Mouse (Mus musculus) hindbrain, postnatal 0 days (tissue): ENCODE results near the gene Mcee. TPM values are rescaled to one million over a fixed set of nuclear protein-coding genes. Genes with fewer than 3 reads are reported as not detected.

Experiments
- ATAC-seq: fragments of 200-750 bp; cut with Nextera tagmentation; 2 replicates; pipeline ENCODE4 v1.8.0; 2017; ENCODE audit warnings: mild to moderate bottlenecking, moderate TSS enrichment, moderate library complexity
- DNase-seq: peaks from one replicate; pipeline ENCODE4 v3.0.0-alpha.2; 2015; ENCODE audit warnings: low spot score
- H3K27ac ChIP-seq: fragments of 300-500 bp; sonication (generic); 2 replicates; pipeline ENCODE4 v1.5.1; 2014; ENCODE audit warnings: mild to moderate bottlenecking
- H3K27me3 ChIP-seq: fragments of 300-500 bp; sonication (generic); 2 replicates; pipeline ENCODE4 v1.6.1; 2014; ENCODE audit warnings: low read length, mixed read lengths; ENCODE audit not compliant: insufficient read depth
- H3K36me3 ChIP-seq: fragments of 300-500 bp; sonication (generic); 2 replicates; pipeline ENCODE4 v1.6.1; 2014; ENCODE audit warnings: low read length, mixed read lengths; ENCODE audit not compliant: insufficient read depth
- H3K4me1 ChIP-seq: fragments of 300-500 bp; sonication (generic); 2 replicates; pipeline ENCODE4 v1.6.1; 2014; ENCODE audit warnings: antibody characterized with exemption, low read length, mixed read lengths; ENCODE audit not compliant: insufficient read depth
- H3K4me2 ChIP-seq: fragments of 300-500 bp; sonication (generic); 2 replicates; pipeline ENCODE4 v1.6.1; 2014; ENCODE audit warnings: low read depth, mild to moderate bottlenecking, low read length, moderate library complexity, mixed read lengths
- H3K4me3 ChIP-seq: fragments of 300-500 bp; sonication (generic); 2 replicates; pipeline ENCODE4 v1.5.1; 2014; ENCODE audit warnings: low read length
- H3K9ac ChIP-seq: fragments of 300-500 bp; sonication (generic); replicated peaks from 2 replicates; pipeline ENCODE4 v1.6.1; 2014; ENCODE audit warnings: mild to moderate bottlenecking, low read length, moderate library complexity, mixed read lengths
- H3K9me3 ChIP-seq: fragments of 300-500 bp; sonication (generic); 2 replicates; pipeline ENCODE4 v1.6.1; 2016; ENCODE audit warnings: low read length, mixed read lengths
- CTCF ChIP-seq: IDR thresholded peaks from 2 replicates; pipeline ENCODE4 v1.5.1; 2016; ENCODE audit warnings: antibody characterized with exemption, control low read depth, low read depth
- WGBS: fragments of 180-500 bp; shearing (Covaris S2); extraction: QIAGEN DNeasy Blood & Tissue Kit; methylation state at CpG from one replicate; pipeline ENCODE4 v1.1.7; 2014; 5-methylcytosine and 5-hydroxymethylcytosine counted together
- polyA plus RNA-seq: library from polyadenylated mRNA; unstranded; fragments of >200 nt; fragmentation: Nextera tagmentation; extraction: Ambion mirVana; gene quantifications from 2 replicates; pipeline ENCODE4 v1.2.1, GENCODE M21; 2015
- total RNA-seq: library from RNA; depleted of rRNA; stranded (reverse); fragments of >200 nt; gene quantifications from 2 replicates; pipeline ENCODE4 v1.2.3, GENCODE M21; 2014; rRNA removed

The Mcee gene
- total RNA-seq: 12.9 and 27.0 TPM in 2 replicates
- polyA plus RNA-seq: 62.5 and 69.8 TPM in 2 replicates

GRCm38 (mm10) chr7:64392122-64392818 is at the start of gene Mcee, which contains the start of gene Mphosph10:
Gene Mcee, plus strand, starts transcription at chr7:64392607.
Gene Mphosph10, minus strand, starts transcription at chr7:64392268.
- peaks cover 2% of the 10 kb centered on the region; the same call in 1 of the 2 replicates for H3K4me1 ChIP-seq
- ATAC-seq: peak; percentile 99
- H3K27ac ChIP-seq: peak within 1 kb of the TSS; percentile 79
- TF ChIP-seq CTCF: peak; percentile 29
- H3K9me3 ChIP-seq: no peaks in the 10 kb centered on the region
- peak within 1 kb of the TSS; percentile 78 for H3K4me3 ChIP-seq
- no peaks in the 10 kb centered on the region for H3K27me3 ChIP-seq
- DNase-seq: peak; percentile 96
- peaks cover 12% of the 10 kb centered on the region; the same call in 1 of the 2 replicates for H3K36me3 ChIP-seq
- peak within 1 kb of the TSS; percentile 77 for H3K9ac ChIP-seq
- peak within 1 kb of the TSS; percentile 99 for H3K4me2 ChIP-seq
- under 1% methylated on average over 54 of the region's 54 CpGs for WGBS

- 94% methylated on average over 1 of the region's 1 CpGs for WGBS
- no peak for ATAC-seq
- TF ChIP-seq CTCF: no peak
Observed at GRCm38 (mm10) chr7:64347813-64348212, 44.6 kb upstream of the Mcee start.

DNA sequence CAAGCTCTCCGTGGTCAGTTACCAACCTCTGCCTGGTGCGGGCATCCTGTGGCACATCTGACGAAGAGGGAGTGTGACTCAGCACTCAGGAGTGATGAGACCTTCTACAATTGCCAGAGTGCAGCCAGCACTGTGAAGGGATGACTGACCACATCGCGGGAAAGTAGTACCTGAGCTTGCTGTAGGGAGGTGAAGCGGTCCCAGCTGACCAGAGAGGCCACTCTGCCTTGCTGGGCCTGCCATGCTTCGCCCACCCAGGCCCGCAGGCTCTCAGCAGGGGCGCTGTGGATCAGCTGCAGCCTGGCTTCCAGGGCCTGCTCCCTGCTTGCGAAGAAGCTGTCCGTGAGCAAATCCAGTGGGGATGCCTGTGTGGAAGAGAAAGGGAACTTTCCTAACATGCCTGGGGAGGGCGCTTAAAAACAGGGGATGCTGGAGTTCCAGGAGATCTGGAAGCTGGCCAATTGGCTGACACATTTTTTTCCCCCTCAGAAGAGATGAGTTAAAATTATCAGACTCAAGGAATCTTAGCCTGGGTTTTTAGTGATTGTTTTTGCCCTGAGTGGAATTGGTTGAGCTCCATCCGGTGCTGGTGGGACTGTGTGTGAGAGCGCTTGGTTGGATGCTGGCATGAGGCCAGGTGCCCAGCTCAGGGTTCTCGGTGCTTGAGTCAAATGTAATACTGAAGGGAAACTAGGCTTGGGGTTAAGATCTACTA is 43.1 kb upstream of the Mcee start:
- peak overlapping the region; percentile 41; the same call in 1 of the 2 replicates for H3K27ac ChIP-seq
- WGBS: 64% methylated on average over 15 of the region's 15 CpGs

More at GRCm38 (mm10) chr7:64347813-64348212, 44.6 kb upstream of the Mcee start:
- no peaks in the 10 kb centered on the region for H3K27me3 ChIP-seq
- H3K4me2 ChIP-seq: no peak overlapping the region
- H3K4me1 ChIP-seq: peaks cover 10% of the 10 kb centered on the region; the same call in 1 of the 2 replicates
- H3K36me3 ChIP-seq: peaks cover 12% of the 10 kb centered on the region; the same call in 1 of the 2 replicates
- H3K27ac ChIP-seq: no peak overlapping the region
- no peak overlapping the region for H3K9ac ChIP-seq
- H3K9me3 ChIP-seq: no peaks in the 10 kb centered on the region
- H3K4me3 ChIP-seq: no peak overlapping the region
- DNase-seq: no peak

DNA sequence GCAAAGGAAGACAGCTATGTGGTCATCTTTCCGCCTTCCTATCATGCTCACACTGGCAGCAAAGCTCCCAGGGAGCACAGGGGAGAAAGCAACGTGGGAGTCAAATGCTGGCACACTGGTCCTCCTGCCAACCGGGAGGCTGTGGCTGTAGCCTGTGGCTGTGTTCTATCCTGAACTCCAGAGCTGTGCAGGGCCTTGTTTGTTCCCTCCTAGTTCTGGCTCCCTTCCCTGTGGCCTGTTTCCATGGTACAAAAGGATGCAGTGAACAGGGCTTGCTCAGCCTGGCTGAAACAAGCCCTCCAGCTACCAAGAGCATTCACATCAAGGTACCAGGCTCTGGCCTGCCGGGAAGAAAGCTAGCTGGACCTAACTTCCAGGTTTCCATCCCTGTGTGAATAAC is 41.3 kb upstream of the Mcee start:
- Histone ChIP-seq H3K4me3 (no peak overlapping the region), H3K27ac (peak overlapping the region; percentile 78), H3K9ac (no peak overlapping the region; the same call in 1 of the 2 replicates), H3K4me1 (peaks cover 10% of the 10 kb centered on the region), H3K27me3 (no peaks in the 10 kb centered on the region), H3K9me3 (no peaks in the 10 kb centered on the region), H3K36me3 (peaks cover 18% of the 10 kb centered on the region; the same call in 1 of the 2 replicates), H3K4me2 (no peak overlapping the region)
- peak; percentile 93 for ATAC-seq
- no peak for TF ChIP-seq CTCF
- 35% methylated on average over 4 of the region's 4 CpGs for WGBS
- DNase-seq: peak; percentile 80

More for the DNA sequence above, 43.1 kb upstream of the Mcee start:
- H3K4me1 ChIP-seq: peaks cover 10% of the 10 kb centered on the region; the same call in 1 of the 2 replicates
- H3K36me3 ChIP-seq: peaks cover 18% of the 10 kb centered on the region; the same call in 1 of the 2 replicates
- H3K9me3 ChIP-seq: no peaks in the 10 kb centered on the region
- peak; percentile 40 for TF ChIP-seq CTCF
- no peak overlapping the region; the same call in 1 of the 2 replicates for H3K9ac ChIP-seq
- no peak overlapping the region for H3K4me2 ChIP-seq
- peak; percentile 67 for DNase-seq
- peak; percentile 21; the same call in 1 of the 2 replicates for ATAC-seq
- no peak overlapping the region for H3K4me3 ChIP-seq
- H3K27me3 ChIP-seq: no peaks in the 10 kb centered on the region

- 23% methylated on average over 14 of the region's 14 CpGs for WGBS
- ATAC-seq (no peak), DNase-seq (no peak)
- Histone ChIP-seq H3K27me3 (no peaks in the 10 kb centered on the region), H3K36me3 (peaks cover 9% of the 10 kb centered on the region; the same call in 1 of the 2 replicates), H3K9ac (no peak overlapping the region), H3K9me3 (no peaks in the 10 kb centered on the region), H3K4me2 (no peak overlapping the region), H3K4me3 (no peak overlapping the region), H3K27ac (no peak overlapping the region), H3K4me1 (peaks cover 10% of the 10 kb centered on the region)
- no peak for TF ChIP-seq CTCF
Observed at GRCm38 (mm10) chr7:64354206-64354605, 38.2 kb upstream of the Mcee start.

DNA sequence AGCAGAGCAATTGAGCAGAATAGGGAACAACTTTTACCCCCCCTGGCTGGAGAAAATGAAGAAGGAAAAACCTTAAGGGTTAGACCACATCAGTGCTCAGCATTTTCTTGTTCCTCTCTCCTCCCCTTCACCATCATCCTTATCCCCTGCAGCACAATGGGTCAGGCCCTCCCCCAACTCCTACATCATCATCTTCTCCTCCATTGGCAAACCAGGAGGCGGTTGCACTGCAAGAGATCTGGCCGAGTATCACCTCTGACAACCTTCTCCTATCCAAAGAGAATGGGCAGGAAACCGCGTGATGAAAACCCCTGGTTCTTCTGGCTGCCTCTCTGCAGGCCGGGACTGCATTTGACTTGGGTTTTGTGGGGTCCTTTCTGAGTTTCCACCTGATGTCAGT is 35.7 kb upstream of the Mcee start:
- Histone ChIP-seq H3K4me2 (no peak overlapping the region), H3K36me3 (peaks cover 14% of the 10 kb centered on the region; the same call in 1 of the 2 replicates), H3K27me3 (no peaks in the 10 kb centered on the region), H3K4me3 (no peak overlapping the region), H3K9ac (no peak overlapping the region), H3K27ac (peak overlapping the region; percentile 55), H3K9me3 (no peaks in the 10 kb centered on the region), H3K4me1 (peaks cover 3% of the 10 kb centered on the region)
- DNase-seq (no peak), ATAC-seq (no peak)
- WGBS: 92% methylated on average over 5 of the region's 5 CpGs
- TF ChIP-seq CTCF: no peak
